Mouse (Mus musculus) ovary, postnatal 14 days (tissue): Measurements from ENCODE around the gene Vmo1.

ENCODE experiments used
- DNase-seq: peaks from one replicate; pipeline ENCODE4 v3.0.0; 2022; ENCODE audit warnings: low spot score

Gene Vmo1

GRCm38 (mm10) chr11:70469764-70470163, 44.7 kb downstream of the Vmo1 start:
- DNase-seq, result no peak

GRCm38 (mm10) chr11:70467902-70468619, 46.4 kb downstream of the Vmo1 start:
- DNase-seq, result no peak

- DNase-seq, result peak; percentile 31
These were observed 48.6 kb downstream of the Vmo1 start for GRCm38 (mm10) chr11:70465824-70466223.

- no peak for DNase-seq
These were observed 49.2 kb downstream of the Vmo1 start for GRCm38 (mm10) chr11:70465211-70465610.

GRCm38 (mm10) chr11:70463970-70464369, 50.4 kb downstream of the Vmo1 start:
- no peak for DNase-seq
